Mouse (Mus musculus): ENCODE data around the gene Taf15. TPM values are rescaled to one million over a fixed set of nuclear protein-coding genes. Genes with fewer than 3 reads are reported as not detected.
"Not testable (repeated sequence)": the region's sequence is repeated elsewhere in the genome, so short reads cannot be mapped to it uniquely, and the experiment has no call there.

Gene Taf15
- total RNA-seq, 2 experiments from 2014 or later = 20.2 to 24.3 TPM

DNA sequence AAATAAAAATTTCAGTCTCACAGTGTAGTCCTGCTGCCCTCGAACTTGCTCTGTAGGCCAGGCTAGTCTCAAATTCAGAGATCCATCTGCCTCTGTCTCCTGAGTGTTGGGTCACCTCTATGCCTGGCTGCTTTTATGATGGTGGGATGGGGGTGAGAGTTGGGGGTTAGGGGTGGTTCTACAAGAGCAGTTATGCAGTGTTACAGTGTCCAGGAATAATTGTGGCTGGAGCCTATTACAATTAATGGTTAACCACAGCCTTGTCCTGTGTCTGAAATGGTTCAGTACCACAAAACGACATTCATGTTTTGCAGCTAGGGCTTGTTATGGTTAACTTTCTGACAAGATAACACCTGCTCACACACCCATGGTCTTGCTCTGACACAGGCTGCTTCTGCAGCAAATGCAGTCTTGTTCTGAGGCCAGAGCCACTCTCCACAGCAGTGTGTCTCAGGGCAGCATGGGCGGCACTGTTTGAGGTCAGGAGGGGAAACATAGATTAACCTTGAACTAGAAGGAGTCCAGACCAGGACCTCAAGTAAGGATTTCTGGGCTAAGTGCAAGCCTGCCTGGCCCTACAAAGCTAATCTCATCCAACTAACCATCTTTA is 65.9 kb downstream of the Taf15 start:
- DNase-seq = no peak

DNA sequence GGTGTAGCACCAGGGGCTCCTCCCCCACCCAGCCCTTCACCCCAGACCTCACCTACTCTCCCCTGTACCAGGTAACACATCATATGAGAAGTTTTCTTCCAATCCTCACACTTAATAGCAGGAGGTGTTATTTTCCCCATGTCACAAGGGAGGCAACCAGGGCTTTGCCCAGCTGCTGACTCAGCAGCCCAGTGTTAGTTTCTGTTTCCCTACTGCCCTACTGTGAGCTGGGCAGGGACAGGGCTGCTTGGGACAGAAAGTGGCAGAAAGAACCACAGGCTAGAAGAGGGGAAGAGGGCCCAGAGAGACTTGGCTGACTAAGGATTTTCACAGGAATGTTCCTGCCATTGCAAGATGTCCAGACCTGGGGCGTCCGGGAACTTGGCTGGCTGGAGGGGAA is 68.0 kb downstream of the Taf15 start:
- DNase-seq = no peak

DNA sequence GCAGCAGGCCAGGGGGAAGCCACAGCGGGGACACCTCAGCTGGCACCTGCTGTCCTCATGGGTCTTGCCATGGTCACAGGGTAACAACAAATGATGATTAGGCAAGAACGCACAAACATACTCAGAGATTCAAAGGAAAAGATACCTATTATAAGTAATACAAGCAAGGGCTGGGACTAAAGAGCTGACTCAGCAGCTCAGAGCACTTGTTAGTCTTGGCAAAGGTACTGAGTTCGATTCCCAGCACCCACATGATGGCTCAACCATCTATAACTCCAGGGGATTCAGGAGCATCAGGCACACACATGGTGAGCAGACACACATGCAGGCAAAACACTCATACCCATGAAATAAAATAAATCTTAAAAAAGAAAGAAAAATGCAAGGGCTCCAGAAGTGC is 68.5 kb downstream of the Taf15 start:
- no peak for DNase-seq

- DNase-seq = no peak
These were observed 71.3 kb downstream of the Taf15 start for GRCm38 (mm10) chr11:83544214-83544613.

- DNase-seq = no peak
These were observed 77.3 kb downstream of the Taf15 start for GRCm38 (mm10) chr11:83550186-83550632.

DNA sequence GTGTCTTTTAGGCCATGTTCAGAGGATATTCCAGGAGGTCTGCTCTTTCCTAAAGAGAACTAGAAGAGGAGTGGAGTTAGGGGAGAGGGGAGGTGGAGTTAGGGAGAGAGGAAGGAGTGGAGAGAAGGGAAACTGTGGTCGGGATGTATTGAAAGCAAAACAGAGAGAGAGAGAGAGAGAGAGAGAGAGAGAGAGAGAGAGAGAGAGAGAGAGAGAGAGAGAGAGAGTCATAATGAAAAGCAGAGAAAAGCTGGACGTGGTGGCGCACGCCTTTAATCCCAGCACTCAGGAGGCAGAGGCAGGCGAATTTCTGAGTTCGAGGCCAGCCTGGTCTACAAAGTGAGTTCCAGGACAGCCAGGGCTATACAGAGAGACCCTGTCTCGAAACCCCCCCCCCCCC is 78.2 kb downstream of the Taf15 start:
- DNase-seq = not testable (repeated sequence)

DNA sequence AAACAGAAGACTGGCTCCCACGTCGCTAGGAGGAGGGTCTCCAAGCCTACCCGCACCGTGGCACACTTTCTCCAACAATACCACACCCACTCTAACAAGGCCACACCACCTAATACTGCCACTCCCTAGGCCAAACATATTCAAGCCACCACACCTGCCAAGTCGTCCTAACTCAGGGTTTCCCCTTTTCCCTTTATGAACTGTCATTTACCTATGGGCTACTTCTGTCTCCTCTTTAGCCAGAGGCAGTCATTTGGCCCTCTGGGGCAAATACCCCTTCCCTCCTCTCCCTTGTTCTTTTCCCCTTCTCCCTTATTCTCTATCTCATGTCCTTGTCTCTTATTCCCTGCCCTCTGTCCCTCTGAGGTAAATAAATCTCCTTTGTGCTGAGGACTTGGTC is 78.8 kb downstream of the Taf15 start:
- DNase-seq = no peak

Other genes starting within 250 kb of the Taf15 start
- gene Slfn14, start 186.4 kb upstream of the Taf15 start, total RNA-seq (2021) = not detected
- 10 to 100 TPM; 30.1 to 32.3 TPM for gene Ap2b1, start 174.1 kb upstream of the Taf15 start, total RNA-seq (2021)
- gene Pex12, start 170.5 kb upstream of the Taf15 start, total RNA-seq (2021) = 10 to 100 TPM in 1 of 2 experiments, 1 to 10 TPM in 1; 9.0 to 11.9 TPM
- under 1 TPM; 0.32 to 0.59 TPM for gene Rasl10b, start 63.9 kb upstream of the Taf15 start, total RNA-seq (2021)
- not detected for gene Gas2l2, start 43.6 kb upstream of the Taf15 start, total RNA-seq (2021)
- gene 1700020L24Rik, start 35.4 kb upstream of the Taf15 start, total RNA-seq (2021) = not detected
- gene Mmp28, start 10.0 kb upstream of the Taf15 start, total RNA-seq (2021) = 1 to 10 TPM; 2.5 to 4.5 TPM
- not detected for gene Heatr9, start 49.1 kb downstream of the Taf15 start, total RNA-seq (2021)
- gene Ccl5, start 57.4 kb downstream of the Taf15 start, total RNA-seq (2021) = not detected
- gene Ccl9, start 105.5 kb downstream of the Taf15 start, total RNA-seq (2021) = 1 to 10 TPM; 4.0 to 5.0 TPM
- gene Ccl6, start 120.0 kb downstream of the Taf15 start, total RNA-seq (2021) = 1 to 10 TPM; 4.7 to 8.4 TPM
- gene Rpl9-ps1, start 172.5 kb downstream of the Taf15 start, total RNA-seq (2021) = not detected
- gene Ccl3, start 176.3 kb downstream of the Taf15 start, total RNA-seq (2021) = not detected
- gene Ccl4, start 189.5 kb downstream of the Taf15 start, total RNA-seq (2021) = not detected
- 1 to 10 TPM; 1.2 to 1.9 TPM for gene Wfdc17, start 230.9 kb downstream of the Taf15 start, total RNA-seq (2021)
- not detected for gene Wfdc18, start 235.9 kb downstream of the Taf15 start, total RNA-seq (2021)

Measured in gastrocnemius, postnatal 25 days (tissue).